Mouse (Mus musculus) right cerebral cortex, postnatal 36 days (tissue): ENCODE measurements at regions not wholly inside any gene's neighbourhood (a gene's known extent, or its start where the extent isn't known, plus 50 kb on each side); places are given as distances from the start of the nearest gene placed in this dataset.
A peak's percentile ranks its signal among the peaks of the same experiment; 100 is the strongest.

Experiments
- DNase-seq, 2 experiments: peaks; one replicate each; pipeline ENCODE4 v3.0.0; 2022; ENCODE audit warnings: low spot score in 2 of 2, mixed read lengths in 1 of 2

- DNase-seq: no peak
Measured at GRCm38 (mm10) chr9:100097028-100097427, 221.1 kb upstream of the Sox14 start.

DNA sequence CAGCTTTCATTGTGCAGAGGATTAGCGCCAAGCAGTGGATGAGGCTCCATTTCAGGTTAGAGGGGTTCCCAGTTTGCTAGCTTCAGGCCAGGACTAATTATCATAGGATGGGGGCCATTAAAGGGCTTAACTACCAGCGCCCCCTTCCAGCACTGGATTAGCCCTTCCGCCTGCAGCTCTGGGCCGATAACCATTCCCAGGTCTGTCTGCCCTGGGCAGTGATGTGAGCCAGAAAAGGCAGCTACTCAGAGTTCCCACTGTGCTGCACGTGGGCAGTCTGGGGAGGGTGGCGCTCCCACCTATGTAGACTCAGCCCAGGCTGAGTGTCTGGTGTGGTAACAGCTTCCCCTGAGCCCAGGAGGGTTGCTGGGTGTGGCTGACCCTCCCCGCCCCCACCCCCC is 219.6 kb upstream of the Sox14 start:
- no peak for DNase-seq

GRCm38 (mm10) chr9:100094956-100095558 is 219.1 kb upstream of the Sox14 start:
- no peak for DNase-seq

DNA sequence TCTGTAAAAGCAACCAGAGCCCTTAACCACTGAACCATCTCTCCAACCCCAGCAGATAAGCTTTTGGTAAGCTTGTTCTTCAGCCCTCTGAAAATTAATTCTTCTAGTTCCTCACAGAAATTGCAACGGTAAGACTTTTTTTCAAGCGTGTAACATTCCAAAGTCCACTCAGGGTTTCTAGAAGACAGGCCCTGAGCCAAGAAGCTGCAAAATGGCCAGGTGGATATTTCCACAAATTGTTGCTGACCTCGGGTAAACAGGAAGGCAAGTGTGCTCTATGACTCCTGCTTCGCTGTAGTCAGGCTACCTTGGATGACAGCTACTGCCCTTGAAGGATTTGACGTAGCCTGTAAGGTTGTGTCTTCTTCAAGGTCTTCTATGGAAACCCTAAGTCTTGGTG is 195.2 kb upstream of the Sox14 start:
- DNase-seq: no peak

- no peak for DNase-seq
Measured at GRCm38 (mm10) chr9:100058541-100058940, 182.6 kb upstream of the Sox14 start.

DNA sequence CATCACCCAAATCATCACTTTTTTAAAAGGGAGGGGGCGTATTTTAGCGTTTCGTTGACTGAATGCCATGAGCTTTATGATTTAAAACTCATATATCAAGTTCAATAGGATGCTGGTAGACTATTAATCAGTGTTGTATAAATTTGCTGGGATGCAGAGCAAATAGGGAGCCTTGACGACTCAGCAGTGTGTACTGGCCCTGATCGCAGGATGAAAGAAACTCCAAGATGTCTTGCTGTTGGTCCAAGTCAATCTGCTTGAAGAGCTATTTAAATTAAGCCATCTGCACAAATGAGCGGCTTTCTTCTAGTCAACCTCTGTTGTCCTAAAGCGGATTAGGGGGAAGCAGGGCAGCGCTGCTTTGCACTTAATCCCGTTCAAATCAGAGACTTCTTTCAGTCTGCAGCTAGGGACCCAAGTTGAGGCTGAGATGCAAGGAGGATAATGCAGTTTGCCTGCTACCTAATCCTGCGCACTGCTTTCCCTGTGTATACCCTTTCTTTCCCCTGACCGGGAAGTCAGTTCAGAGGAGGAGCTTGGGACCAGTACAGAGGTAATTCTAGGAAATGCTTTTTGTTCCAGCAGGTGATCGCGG is 170.3 kb upstream of the Sox14 start:
- DNase-seq: no peak

- DNase-seq: no peak
Measured at GRCm38 (mm10) chr9:100045636-100046035, 169.7 kb upstream of the Sox14 start.

DNA sequence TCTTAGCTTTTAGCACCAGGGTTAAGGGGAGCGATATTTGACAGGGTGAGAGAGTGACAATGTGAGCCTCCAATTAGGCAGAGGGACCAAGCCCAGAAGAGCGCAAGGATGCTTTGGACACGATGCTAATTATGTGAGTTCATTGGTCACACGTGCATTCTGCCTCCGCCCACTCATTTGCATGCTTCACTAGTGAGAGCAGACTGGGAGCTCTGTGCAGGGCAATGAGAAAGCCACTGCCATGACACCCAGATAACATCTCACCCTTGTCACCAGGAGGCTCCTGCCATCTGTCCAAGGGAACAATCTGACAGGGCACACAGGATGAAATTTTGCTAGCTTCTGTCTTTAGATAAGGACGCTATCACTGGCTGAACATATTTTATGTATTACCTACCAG is 165.8 kb upstream of the Sox14 start:
- DNase-seq: no peak

DNA sequence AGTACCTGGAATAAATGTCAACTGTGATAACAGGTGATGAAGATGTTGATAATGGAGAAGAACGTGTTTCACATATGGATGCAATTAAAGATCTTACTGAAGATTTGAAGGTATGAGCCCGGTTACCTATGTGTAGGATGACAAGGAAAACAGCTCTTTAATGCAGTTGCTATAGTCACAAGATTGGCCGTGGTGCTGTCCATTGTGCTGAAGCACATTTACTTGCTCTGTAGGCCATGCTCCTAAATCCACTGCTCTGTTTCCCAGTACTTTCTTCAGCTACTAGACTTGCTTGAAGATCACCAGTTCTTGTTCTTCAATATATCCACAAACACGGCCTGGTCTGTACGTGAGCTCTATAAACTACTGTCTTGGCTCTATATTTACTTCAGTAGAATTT is 147.7 kb upstream of the Sox14 start:
- no peak for DNase-seq

DNA sequence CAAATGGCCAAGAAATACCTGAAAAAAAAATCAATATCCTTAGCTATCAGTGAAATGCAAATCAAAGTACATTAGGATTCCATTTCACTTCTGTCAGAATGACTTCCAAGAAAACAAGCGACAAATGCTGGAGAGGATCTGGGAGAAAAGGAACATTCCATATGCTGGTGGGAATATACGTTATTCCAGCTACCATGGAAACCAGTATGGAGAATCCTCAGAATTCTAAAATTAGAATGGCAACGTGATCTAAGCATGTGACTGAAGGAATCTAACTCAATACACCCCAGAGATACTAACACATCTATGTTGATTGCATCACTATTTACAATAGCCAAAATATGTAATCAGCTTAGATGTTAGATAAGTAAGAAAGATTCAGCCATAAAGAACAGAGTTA is 146.1 kb upstream of the Sox14 start:
- DNase-seq: no peak

GRCm38 (mm10) chr9:99995204-99995603 is 119.2 kb upstream of the Sox14 start:
- no peak for DNase-seq

DNA sequence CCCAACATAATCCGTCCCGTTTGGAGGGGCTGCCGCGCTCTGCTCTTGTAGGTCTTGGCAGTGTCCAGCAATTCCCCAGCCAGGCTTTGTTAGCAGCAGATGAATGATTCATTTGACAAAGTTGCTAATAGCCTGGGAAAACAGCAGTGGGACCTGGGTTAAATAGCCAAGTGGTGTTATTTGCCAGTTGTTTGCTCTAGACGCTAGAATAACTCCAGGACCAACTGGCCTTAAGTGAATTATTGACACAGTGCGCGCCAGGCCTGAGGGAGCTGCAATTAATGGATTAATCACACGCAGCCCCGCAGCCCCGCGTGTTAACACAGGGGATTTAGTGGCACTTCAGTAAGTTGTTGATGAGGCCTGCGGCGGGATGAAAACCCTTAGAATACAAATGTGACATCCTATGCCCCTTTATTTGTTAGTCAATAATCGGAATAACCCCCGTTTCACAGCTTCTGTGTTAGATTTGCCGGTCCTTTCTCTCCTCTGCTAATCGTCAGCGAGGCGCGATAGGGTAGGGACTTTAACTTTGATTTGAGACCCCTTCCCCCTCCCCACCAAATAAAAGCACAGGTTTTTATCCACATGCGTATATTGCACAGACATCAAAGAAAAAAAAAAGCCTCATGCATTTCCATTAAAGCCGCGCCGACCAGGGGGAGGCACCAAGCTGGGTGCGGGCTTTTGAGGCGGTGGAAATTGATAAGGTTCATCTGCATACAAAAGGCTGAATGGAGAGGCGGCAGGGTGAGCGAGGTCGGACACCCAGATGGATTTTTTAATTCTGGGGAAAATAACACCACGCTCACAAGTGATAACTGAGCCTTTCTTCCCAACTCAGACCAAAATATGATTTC is 118.5 kb upstream of the Sox14 start:
- peak; percentile 0 to 2 for DNase-seq

GRCm38 (mm10) chr9:99987376-99987775 is 111.4 kb upstream of the Sox14 start:
- no peak for DNase-seq

DNA sequence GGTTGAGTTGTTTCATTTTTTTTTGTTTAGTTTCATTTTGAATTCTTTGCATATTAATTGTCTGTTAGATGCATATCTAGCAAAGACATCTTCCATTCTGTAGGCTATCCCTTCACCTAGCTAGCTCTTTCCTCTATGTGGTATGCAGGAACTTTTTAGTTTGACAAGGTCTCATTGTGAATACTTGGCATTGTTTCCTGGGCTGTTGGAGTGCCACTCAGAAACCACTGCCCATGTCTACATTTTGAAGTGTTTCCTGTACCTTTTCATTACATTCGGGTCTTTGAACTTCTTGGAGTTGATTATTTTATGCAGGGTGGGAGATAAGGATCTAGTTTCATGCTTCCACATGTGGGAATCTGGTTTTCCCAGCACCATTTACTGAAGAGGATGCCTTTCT is 104.8 kb upstream of the Sox14 start:
- no peak for DNase-seq

DNA sequence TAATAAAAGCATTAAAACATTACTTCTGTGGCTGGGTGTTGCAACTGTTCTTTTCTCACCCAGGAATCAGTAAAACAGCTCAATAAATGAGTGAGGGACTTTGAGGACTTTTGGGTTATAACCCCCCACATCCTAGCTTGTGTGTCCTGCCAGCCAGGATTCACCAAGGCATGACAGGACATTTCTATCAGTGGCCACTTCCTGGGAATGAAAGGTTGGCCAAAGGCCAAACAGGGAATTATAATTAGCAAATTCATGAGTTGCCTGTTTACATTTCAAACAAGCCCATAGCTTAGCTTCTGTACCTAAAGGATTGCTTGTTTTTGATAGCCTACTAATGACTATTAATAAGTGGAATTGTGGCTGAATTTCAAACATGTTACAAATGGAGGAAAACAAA is 85.6 kb upstream of the Sox14 start:
- no peak for DNase-seq

- DNase-seq: no peak
Measured at GRCm38 (mm10) chr9:99954720-99955119, 78.8 kb upstream of the Sox14 start.

DNA sequence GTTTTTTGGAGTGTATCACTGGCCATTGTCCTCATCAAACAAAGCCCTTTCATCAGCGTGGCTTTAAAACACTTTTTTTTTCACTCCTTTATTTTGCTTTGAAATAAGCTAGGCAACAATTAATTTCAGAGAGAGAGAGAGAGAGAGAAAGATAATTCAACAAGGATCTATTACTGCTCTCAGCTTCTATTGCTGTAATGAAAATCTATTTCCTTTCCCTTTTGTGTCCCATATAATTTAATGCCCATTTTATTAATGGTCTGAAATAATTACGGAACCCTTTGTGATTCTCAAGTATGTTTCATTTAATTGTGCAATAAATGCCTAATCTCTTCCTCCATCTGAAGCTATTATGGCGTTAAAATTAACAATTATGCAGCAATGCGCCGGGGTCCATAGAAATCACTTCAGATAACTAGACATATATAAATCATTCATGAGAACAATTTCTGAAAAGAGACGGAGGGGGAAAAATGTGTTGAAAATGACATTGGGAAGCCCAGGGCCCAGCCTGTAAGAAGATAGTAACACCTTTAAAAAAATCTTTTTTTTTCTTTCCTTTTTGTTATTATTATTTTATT is 78.2 kb upstream of the Sox14 start:
- no peak for DNase-seq
